Mouse (Mus musculus) central nervous system, embryonic 18 days (tissue): ENCODE data around the gene Gstt4. TPM values are rescaled to one million over a fixed set of nuclear protein-coding genes. Genes with fewer than 3 reads are reported as not detected.

Experiments
- polyA plus RNA-seq: library from polyadenylated mRNA; depleted of rRNA; stranded (reverse); fragments of >200 nt; gene quantifications from 2 replicates; pipeline ENCODE4 v1.2.3, GENCODE M21; 2012; rRNA removed

The Gstt4 gene
- polyA plus RNA-seq = not detected in 2 replicates

GRCm38 (mm10) chr10:75822443-75822842 lies at the start of gene Gstt4:
Gstt4 (minus strand) TSS chr10:75822543.

DNA sequence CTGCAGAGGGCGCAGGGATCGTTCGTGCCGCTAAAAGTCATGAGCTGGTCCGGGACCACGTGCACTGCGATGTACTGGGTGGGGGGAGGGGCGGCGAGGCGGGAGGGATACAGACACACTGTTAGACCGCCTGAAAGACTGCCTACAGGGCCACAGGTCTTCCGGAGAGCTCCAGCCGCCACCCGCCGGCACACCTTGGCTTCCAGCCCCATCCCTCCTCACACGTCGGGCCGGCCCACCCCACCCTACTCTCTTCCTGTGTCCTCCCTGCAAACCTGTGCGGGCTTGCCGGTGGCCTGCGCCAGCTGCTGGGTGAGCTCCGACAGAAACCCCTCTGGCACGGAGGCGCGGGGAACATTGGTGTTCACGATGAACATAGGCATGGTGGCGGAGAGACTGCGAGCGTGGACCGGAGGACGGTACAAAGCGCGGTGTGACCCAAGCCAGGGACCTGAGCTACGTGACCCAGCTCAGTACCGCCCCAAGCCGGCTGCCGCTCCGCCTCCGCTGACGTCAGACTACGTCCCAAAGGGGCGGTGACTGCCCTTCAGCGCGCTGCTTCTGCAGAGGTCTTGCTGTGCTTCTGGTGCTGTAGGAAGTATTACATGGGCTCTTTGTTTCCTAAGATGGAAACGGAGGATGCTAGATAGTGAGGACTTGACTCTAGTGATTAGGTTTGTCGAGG lies 37.6 kb upstream of the Gstt4 start, which contains the start of gene Mif:
Mif (minus strand) TSS at position 455 of the 685 bp plus-strand sequence.

DNA sequence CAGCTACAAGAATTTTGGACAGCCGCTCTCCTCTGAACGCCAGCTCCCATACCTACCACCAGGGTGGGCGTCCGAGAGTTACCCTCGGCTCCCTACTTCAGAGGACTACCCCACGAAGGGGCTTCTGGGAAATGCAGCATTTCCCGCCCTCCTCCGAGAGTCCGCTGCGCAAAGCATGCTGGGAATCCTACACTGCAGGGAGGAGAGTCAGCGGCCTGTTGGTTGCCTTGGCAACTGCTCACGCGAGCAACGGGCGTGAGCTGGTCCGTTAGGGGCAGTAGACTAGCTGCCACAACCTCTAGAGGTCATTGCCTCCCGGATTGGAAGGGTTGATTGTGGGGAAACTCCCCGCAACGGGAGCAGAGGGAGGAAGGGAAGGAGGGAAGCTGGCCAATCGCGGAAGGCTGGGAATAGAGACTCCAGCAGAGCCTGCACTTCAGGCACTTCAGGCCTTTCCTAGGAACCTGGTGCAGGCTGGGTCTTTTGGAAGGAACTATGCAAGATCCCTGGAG lies 15.0 kb upstream of the Gstt4 start, which contains the start of gene Gstt2:
Gstt2 (minus strand) TSS at position 177 of the 512 bp plus-strand sequence.

GRCm38 (mm10) chr10:75798176-75798696 lies 24.1 kb downstream of the Gstt4 start, which contains the start of gene Gstt1:
Gstt1 (minus strand) TSS chr10:75798584.

GRCm38 (mm10) chr10:75780769-75781578 lies 41.4 kb downstream of the Gstt4 start, which contains the start of the genes Gm20441 and Gstt3:
Gm20441 (minus strand) TSS chr10:75780954.
Gstt3 (minus strand) TSS chr10:75781414.

DNA sequence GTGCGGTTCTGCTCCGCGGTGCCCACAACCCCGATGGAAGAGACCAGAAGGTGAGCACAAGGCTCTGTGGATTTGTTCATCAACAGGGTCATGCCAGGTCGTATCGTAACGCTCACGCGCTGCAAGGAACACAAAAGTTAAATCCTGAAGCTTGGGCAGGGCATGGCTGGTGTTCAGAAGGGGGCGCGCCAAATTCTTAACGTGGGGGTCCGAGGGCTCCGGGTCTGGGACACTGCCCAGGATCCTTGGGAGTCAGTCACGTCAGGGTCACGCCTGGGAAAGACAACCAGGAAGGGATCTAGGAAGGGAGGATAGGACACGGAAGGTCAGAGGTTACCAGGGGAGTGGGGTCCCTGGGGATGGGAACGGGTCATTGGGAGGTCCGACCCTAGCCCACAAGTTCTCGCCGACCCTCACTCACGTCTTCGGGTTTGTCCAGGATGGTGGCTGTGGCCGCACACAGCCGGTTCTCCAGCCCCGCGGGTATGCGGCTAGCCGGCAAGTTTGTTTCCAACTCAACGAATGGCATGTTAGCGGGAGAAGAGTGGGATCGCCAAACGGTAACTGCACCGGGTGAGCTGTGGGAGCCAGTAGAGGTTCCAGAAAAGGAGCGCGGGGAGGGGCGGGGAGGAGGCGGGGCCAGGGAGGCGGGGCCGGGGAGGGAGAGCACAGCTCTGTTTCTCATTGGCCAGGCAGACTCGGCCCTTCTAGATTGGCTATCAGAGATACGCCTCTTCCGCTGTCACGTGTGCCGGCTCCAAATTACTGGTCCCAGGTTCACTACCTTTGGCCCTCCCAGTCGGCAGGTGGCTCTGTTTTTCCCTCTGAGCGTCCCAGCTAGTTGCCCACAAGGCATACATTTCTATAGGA lies 49.3 kb downstream of the Gstt4 start, which contains the start of gene Ddt:
Ddt (minus strand) TSS at position 620 of the 870 bp plus-strand sequence.

Other genes with a start within 250 kb of the Gstt4 start
- 4.5 and 4.8 TPM in 2 replicates for gene Ggt5, start 233.2 kb downstream of the Gstt4 start, polyA plus RNA-seq
- 4.4 and 6.0 TPM in 2 replicates for gene Susd2, start 178.5 kb downstream of the Gstt4 start, polyA plus RNA-seq
- gene Cabin1, start 58.2 kb downstream of the Gstt4 start, polyA plus RNA-seq = 43.5 and 45.6 TPM in 2 replicates
- gene Ddt, start 49.1 kb downstream of the Gstt4 start, polyA plus RNA-seq = 51.3 and 55.5 TPM in 2 replicates
- gene Gm20441, start 41.6 kb downstream of the Gstt4 start, polyA plus RNA-seq = not detected in 2 replicates
- 0.79 and 1.1 TPM in 2 replicates for gene Gstt3, start 41.1 kb downstream of the Gstt4 start, polyA plus RNA-seq
- gene Gstt1, start 24.0 kb downstream of the Gstt4 start, polyA plus RNA-seq = 21.6 and 28.9 TPM in 2 replicates
- gene Gstt2, start 14.9 kb upstream of the Gstt4 start, polyA plus RNA-seq = 6.7 and 9.0 TPM in 2 replicates
- 1,609 and 1,890 TPM in 2 replicates for gene Mif, start 37.7 kb upstream of the Gstt4 start, polyA plus RNA-seq
- 1.8 and 4.1 TPM in 2 replicates for gene Derl3, start 70.9 kb upstream of the Gstt4 start, polyA plus RNA-seq
- 96.1 and 115 TPM in 2 replicates for gene Smarcb1, start 99.1 kb upstream of the Gstt4 start, polyA plus RNA-seq
- gene Chchd10, start 110.6 kb upstream of the Gstt4 start, polyA plus RNA-seq = 78.2 and 90.8 TPM in 2 replicates
- 20.1 and 24.1 TPM in 2 replicates for gene Mmp11, start 114.0 kb upstream of the Gstt4 start, polyA plus RNA-seq
- gene Gm867, start 118.1 kb upstream of the Gstt4 start, polyA plus RNA-seq = 0.92 and 1.1 TPM in 2 replicates
- gene Vpreb3, start 120.5 kb upstream of the Gstt4 start, polyA plus RNA-seq = 0.37 TPM in 1 of 2 replicates, not detected in the other
- gene Gm5134, start 132.0 kb upstream of the Gstt4 start, polyA plus RNA-seq = 0.05 and 0.07 TPM in 2 replicates
- 8.7 and 9.6 TPM in 2 replicates for gene Zfp280b, start 210.1 kb upstream of the Gstt4 start, polyA plus RNA-seq